Mouse (Mus musculus): ENCODE measurements around the gene Angptl4. TPM values are rescaled to one million over a fixed set of nuclear protein-coding genes. Genes with fewer than 3 reads are reported as not detected.
A peak's percentile ranks its signal among the peaks of the same experiment; 100 is the strongest.

The Angptl4 gene
- polyA plus RNA-seq, 1 experiment from 2014 or later: 23.0 TPM

- H3K27ac ChIP-seq (replicated peaks): peak overlapping the region; percentile 49
Observed at GRCm38 (mm10) chr17:33774573-33775155, 7.0 kb downstream of the Angptl4 start.

GRCm38 (mm10) chr17:33773871-33774572 lies 7.6 kb downstream of the Angptl4 start:
- Histone ChIP-seq H3K4me3 (replicated peaks) (no peak overlapping the region), H3K9ac (no peak overlapping the region), H3K9me3 (replicated peaks) (no peaks in the 10 kb centered on the region), H3K4me2 (no peak overlapping the region), H3K4me1 (replicated peaks) (peaks cover 12% of the 10 kb centered on the region), H3K36me3 (replicated peaks) (peaks cover 28% of the 10 kb centered on the region), H3K27ac (replicated peaks) (no peak overlapping the region), H3K27me3 (0 out of 2 replicates have a peak, but pooled peaks cover 3% of the 10 kb centered on the region)
- WGBS (ENCODE audit: insufficient replicate concordance): 77% methylated on average over 6 of the region's 6 CpGs
- no peak for ATAC-seq (ENCODE audit: insufficient read depth)

More at GRCm38 (mm10) chr17:33774573-33775155, 7.0 kb downstream of the Angptl4 start:
- peaks cover 28% of the 10 kb centered on the region for H3K36me3 ChIP-seq (replicated peaks)
- no peaks in the 10 kb centered on the region for H3K9me3 ChIP-seq (replicated peaks)
- H3K4me2 ChIP-seq: no peak overlapping the region
- no peak for ATAC-seq (ENCODE audit: insufficient read depth)
- no peak overlapping the region for H3K9ac ChIP-seq
- H3K4me1 ChIP-seq (replicated peaks): peaks cover 19% of the 10 kb centered on the region
- H3K27me3 ChIP-seq: 0 out of 2 replicates have a peak, but pooled peaks cover 1% of the 10 kb centered on the region
- no peak overlapping the region for H3K4me3 ChIP-seq (replicated peaks)
- 74% methylated on average over 8 of the region's 8 CpGs for WGBS (ENCODE audit: insufficient replicate concordance)

- H3K9me3 ChIP-seq (replicated peaks): no peaks in the 10 kb centered on the region
- H3K9ac ChIP-seq: no peak overlapping the region
- no peak overlapping the region for H3K27ac ChIP-seq (replicated peaks)
- 69% methylated on average over 6 of the region's 6 CpGs for WGBS (ENCODE audit: insufficient replicate concordance)
- peaks cover 6% of the 10 kb centered on the region for H3K4me1 ChIP-seq (replicated peaks)
- no peak overlapping the region for H3K4me2 ChIP-seq
- H3K27me3 ChIP-seq: 0 out of 2 replicates have a peak, but pooled peaks cover 3% of the 10 kb centered on the region
- H3K4me3 ChIP-seq (replicated peaks): no peak overlapping the region
- H3K36me3 ChIP-seq (replicated peaks): peaks cover 24% of the 10 kb centered on the region
- no peak for ATAC-seq (ENCODE audit: insufficient read depth)
Observed at GRCm38 (mm10) chr17:33773426-33773825, 8.2 kb downstream of the Angptl4 start.

GRCm38 (mm10) chr17:33771617-33772016 lies 10.0 kb downstream of the Angptl4 start:
- Histone ChIP-seq H3K4me1 (replicated peaks) (no peaks in the 10 kb centered on the region), H3K4me3 (replicated peaks) (no peak overlapping the region), H3K27ac (replicated peaks) (no peak overlapping the region), H3K36me3 (replicated peaks) (peaks cover 8% of the 10 kb centered on the region; the same call in 1 of the 2 replicates), H3K9me3 (replicated peaks) (no peaks in the 10 kb centered on the region), H3K27me3 (peaks cover 6% of the 10 kb centered on the region; the same call in 1 of the 2 replicates), H3K9ac (no peak overlapping the region), H3K4me2 (no peak overlapping the region)
- ATAC-seq (ENCODE audit: insufficient read depth): no peak
- WGBS (ENCODE audit: insufficient replicate concordance): 76% methylated on average over 4 of the region's 4 CpGs

GRCm38 (mm10) chr17:33766389-33766788 lies 15.2 kb downstream of the Angptl4 start:
- no peak overlapping the region for H3K4me3 ChIP-seq (replicated peaks)
- H3K36me3 ChIP-seq (replicated peaks): no peaks in the 10 kb centered on the region
- no peaks in the 10 kb centered on the region for H3K4me1 ChIP-seq (replicated peaks)
- H3K9ac ChIP-seq: no peak overlapping the region
- ATAC-seq (ENCODE audit: insufficient read depth): no peak
- no peaks in the 10 kb centered on the region for H3K9me3 ChIP-seq (replicated peaks)
- H3K27me3 ChIP-seq: peaks cover 6% of the 10 kb centered on the region; the same call in 1 of the 2 replicates
- WGBS (ENCODE audit: insufficient replicate concordance): 51% methylated on average over 3 of the region's 3 CpGs
- H3K4me2 ChIP-seq: no peak overlapping the region
- no peak overlapping the region for H3K27ac ChIP-seq (replicated peaks)

- H3K4me2 ChIP-seq: peak within 1 kb of the TSS; percentile 85
- ATAC-seq (ENCODE audit: insufficient read depth): peak; percentile 99
- H3K9me3 ChIP-seq (replicated peaks): no peaks in the 10 kb centered on the region
- WGBS (ENCODE audit: insufficient replicate concordance): 3% methylated on average over 35 of the region's 35 CpGs
- H3K27ac ChIP-seq (replicated peaks): peak within 1 kb of the TSS; percentile 99
- peaks cover 27% of the 10 kb centered on the region for H3K36me3 ChIP-seq (replicated peaks)
- peak within 1 kb of the TSS; percentile 92 for H3K9ac ChIP-seq
- H3K4me3 ChIP-seq (replicated peaks): peak within 1 kb of the TSS; percentile 72
- H3K27me3 ChIP-seq: no peaks in the 10 kb centered on the region
- peaks cover 46% of the 10 kb centered on the region for H3K4me1 ChIP-seq (replicated peaks)
Observed at GRCm38 (mm10) chr17:33760255-33761165, 21.1 kb downstream of the Angptl4 start, which contains the start of gene Rab11b. TSS of gene Rab11b (minus strand) at chr17:33760530.

- peak; percentile 80 for ATAC-seq (ENCODE audit: insufficient read depth)
- Histone ChIP-seq H3K9me3 (replicated peaks) (no peaks in the 10 kb centered on the region), H3K27me3 (no peaks in the 10 kb centered on the region), H3K9ac (peak overlapping the region; percentile 92), H3K4me3 (replicated peaks) (peak overlapping the region; percentile 72), H3K4me1 (replicated peaks) (peaks cover 51% of the 10 kb centered on the region), H3K36me3 (replicated peaks) (peaks cover 28% of the 10 kb centered on the region), H3K4me2 (peak overlapping the region; percentile 85), H3K27ac (replicated peaks) (peak overlapping the region; percentile 99)
- WGBS (ENCODE audit: insufficient replicate concordance): under 1% methylated on average over 38 of the region's 38 CpGs
Observed at GRCm38 (mm10) chr17:33759767-33760254, 21.8 kb downstream of the Angptl4 start.

GRCm38 (mm10) chr17:33757231-33757630 lies 24.4 kb downstream of the Angptl4 start:
- Histone ChIP-seq H3K27me3 (no peaks in the 10 kb centered on the region), H3K27ac (replicated peaks) (peak overlapping the region; percentile 46; the same call in 1 of the 2 replicates), H3K4me1 (replicated peaks) (peaks cover 51% of the 10 kb centered on the region), H3K9ac (no peak overlapping the region), H3K4me2 (no peak overlapping the region), H3K36me3 (replicated peaks) (peaks cover 28% of the 10 kb centered on the region), H3K9me3 (replicated peaks) (no peaks in the 10 kb centered on the region), H3K4me3 (replicated peaks) (no peak overlapping the region)
- WGBS (ENCODE audit: insufficient replicate concordance): 50% methylated on average over 4 of the region's 4 CpGs
- ATAC-seq (ENCODE audit: insufficient read depth): no peak

- Histone ChIP-seq H3K27ac (replicated peaks) (no peak overlapping the region), H3K9ac (no peak overlapping the region), H3K4me1 (replicated peaks) (peaks cover 50% of the 10 kb centered on the region), H3K4me2 (0 out of 2 replicates have a peak overlapping the region, but pooled peaks have one; percentile 2), H3K27me3 (no peaks in the 10 kb centered on the region), H3K4me3 (replicated peaks) (no peak overlapping the region), H3K36me3 (replicated peaks) (peaks cover 30% of the 10 kb centered on the region), H3K9me3 (replicated peaks) (no peaks in the 10 kb centered on the region)
- WGBS (ENCODE audit: insufficient replicate concordance): 91% methylated on average over 3 of the region's 3 CpGs
- ATAC-seq (ENCODE audit: insufficient read depth): no peak
Observed at GRCm38 (mm10) chr17:33756108-33756790, 25.4 kb downstream of the Angptl4 start.

GRCm38 (mm10) chr17:33755418-33756107 lies 26.1 kb downstream of the Angptl4 start:
- Histone ChIP-seq H3K4me2 (0 out of 2 replicates have a peak overlapping the region, but pooled peaks have one; percentile 2), H3K4me3 (replicated peaks) (no peak overlapping the region), H3K27ac (replicated peaks) (peak overlapping the region; percentile 26; the same call in 1 of the 2 replicates), H3K9ac (no peak overlapping the region), H3K9me3 (replicated peaks) (no peaks in the 10 kb centered on the region), H3K4me1 (replicated peaks) (peaks cover 48% of the 10 kb centered on the region), H3K27me3 (no peaks in the 10 kb centered on the region), H3K36me3 (replicated peaks) (peaks cover 37% of the 10 kb centered on the region)
- WGBS (ENCODE audit: insufficient replicate concordance): 82% methylated on average over 10 of the region's 10 CpGs
- ATAC-seq (ENCODE audit: insufficient read depth): no peak

All from liver, embryonic 15.5 days (tissue).